Mouse (Mus musculus): ENCODE data around the gene Fam57b. TPM values are rescaled to one million over a fixed set of nuclear protein-coding genes. Genes with fewer than 3 reads are reported as not detected.

Gene Fam57b
- total and polyA plus RNA-seq, 3 experiments = 0.30 TPM; not detected in 2

GRCm38 (mm10) chr7:126793456-126794270 lies 3.8 kb upstream of the Fam57b start:
- H3K27ac ChIP-seq (ENCODE audit: insufficient read depth, low read depth) = no peak overlapping the region
- TF ChIP-seq ELF1 (IDR thresholded peaks at IDR 0.05; ENCODE audit: low read depth, low read length) (0 out of 2 replicates have a peak, but pooled peaks have one; percentile 6), POLR2AphosphoS2 (IDR thresholded peaks at IDR 0.05; ENCODE audit: low read depth, low read length) (peak; percentile 93; the same call in 1 of the 2 replicates), POLR2A (IDR thresholded peaks at IDR 0.05; ENCODE audit: low read depth, low read length) (no peak), SIN3A (IDR thresholded peaks at IDR 0.05; ENCODE audit: low read length) (no peak), HCFC1 (IDR thresholded peaks at IDR 0.05; ENCODE audit: low read depth, low read length) (no peak), NRF1 (IDR thresholded peaks at IDR 0.05; ENCODE audit: low read depth, low read length) (no peak), EP300 (IDR thresholded peaks at IDR 0.05; ENCODE audit: low read length) (no peak), ZMIZ1 (IDR thresholded peaks at IDR 0.05; ENCODE audit: low read depth, low read length) (peak; percentile 25; the same call in 1 of the 2 replicates), RCOR1 (conservative IDR thresholded peaks at IDR 0.05; ENCODE audit: low read depth, low read length) (no peak), CHD2 (IDR thresholded peaks at IDR 0.05; ENCODE audit: low read length) (no peak; the same call in 1 of the 2 replicates), ETS1 (conservative IDR thresholded peaks at IDR 0.05; ENCODE audit: low read depth, low read length) (no peak), BHLHE40 (IDR thresholded peaks at IDR 0.05; ENCODE audit: low read depth, low read length) (no peak)

GRCm38 (mm10) chr7:126794271-126794605 lies 3.2 kb upstream of the Fam57b start:
- Histone ChIP-seq H3K27me3 (replicated peaks) (no peaks in the 10 kb centered on the region), H3K4me3 (replicated peaks in 1 of 3; ENCODE audit: low read depth in 2 of 3, low read length in 2 of 3, poor library complexity in 1 of 3) (no peak overlapping the region), H3K4me1 (ENCODE audit: control insufficient read depth in 1 of 2, insufficient read depth in 2 of 2) (peaks cover 7 to 59% of the 10 kb centered on the region in 2 experiments), H3K9me3 (replicated peaks; ENCODE audit: low read length) (no peaks in the 10 kb centered on the region), H3K4me2 (ENCODE audit: insufficient read depth, low read depth, poor library complexity, severe bottlenecking) (no peak overlapping the region), H3K9ac (ENCODE audit: insufficient read depth, low read depth) (no peak overlapping the region), H3K27ac (ENCODE audit: insufficient read depth, low read depth) (no peak overlapping the region), H3K79me2 (replicated peaks; ENCODE audit: control insufficient read depth, extremely low read depth, insufficient read depth, poor library complexity, severe bottlenecking) (peaks cover 52% of the 10 kb centered on the region), H3K36me3 (replicated peaks in 1 of 2; ENCODE audit: control insufficient read depth in 1 of 2, insufficient read depth in 1 of 2, low read length in 1 of 2) (peaks cover 40 to 59% of the 10 kb centered on the region in 2 experiments)
- TF ChIP-seq MAX (IDR thresholded peaks at IDR 0.05; ENCODE audit: low read length) (no peak), POLR2AphosphoS2 (IDR thresholded peaks at IDR 0.05; ENCODE audit: low read depth, low read length) (peak; percentile 62; the same call in 1 of the 2 replicates)
- in situ Hi-C loops (cut with MboI; ENCODE audit: low pct_ligation_motif_present, low pct_unique_long_range_greater_than_20kb, low sequenced_read_pairs) (no loop called here), dilution Hi-C loops (cut with MboI; ENCODE audit: extremely low pct_ligation_motif_present, extremely low pct_unique_long_range_greater_than_20kb, low sequenced_read_pairs) (no loop called here)
- DNase-seq (ENCODE audit: extremely low read depth) = no peak

More at GRCm38 (mm10) chr7:126793456-126794270, 3.8 kb upstream of the Fam57b start:
- Histone ChIP-seq H3K9me3 (replicated peaks; ENCODE audit: low read length) (no peaks in the 10 kb centered on the region), H3K27me3 (replicated peaks) (no peaks in the 10 kb centered on the region), H3K36me3 (replicated peaks in 1 of 2; ENCODE audit: control insufficient read depth in 1 of 2, insufficient read depth in 1 of 2, low read length in 1 of 2) (peaks cover 46 to 65% of the 10 kb centered on the region in 2 experiments), H3K79me2 (replicated peaks; ENCODE audit: control insufficient read depth, extremely low read depth, insufficient read depth, poor library complexity, severe bottlenecking) (peaks cover 55% of the 10 kb centered on the region), H3K4me3 (replicated peaks in 1 of 3; ENCODE audit: low read depth in 2 of 3, low read length in 2 of 3, poor library complexity in 1 of 3) (no peak overlapping the region), H3K4me2 (ENCODE audit: insufficient read depth, low read depth, poor library complexity, severe bottlenecking) (peak overlapping the region; percentile 72; the same call in 1 of the 2 replicates), H3K4me1 (ENCODE audit: control insufficient read depth in 1 of 2, insufficient read depth in 2 of 2) (peaks cover 8 to 59% of the 10 kb centered on the region in 2 experiments), H3K9ac (ENCODE audit: insufficient read depth, low read depth) (no peak overlapping the region)
- in situ Hi-C loops (cut with MboI; ENCODE audit: low pct_ligation_motif_present, low pct_unique_long_range_greater_than_20kb, low sequenced_read_pairs) (no loop called here), dilution Hi-C loops (cut with MboI; ENCODE audit: extremely low pct_ligation_motif_present, extremely low pct_unique_long_range_greater_than_20kb, low sequenced_read_pairs) (no loop called here)
- DNase-seq (ENCODE audit: extremely low read depth) = no peak
